Mouse (Mus musculus) lung, postnatal 14 days (tissue): ENCODE measurements around the gene Sypl2.

Experiments
- DNase-seq: peaks from one replicate; pipeline ENCODE4 v3.0.0; 2021

Gene Sypl2

DNA sequence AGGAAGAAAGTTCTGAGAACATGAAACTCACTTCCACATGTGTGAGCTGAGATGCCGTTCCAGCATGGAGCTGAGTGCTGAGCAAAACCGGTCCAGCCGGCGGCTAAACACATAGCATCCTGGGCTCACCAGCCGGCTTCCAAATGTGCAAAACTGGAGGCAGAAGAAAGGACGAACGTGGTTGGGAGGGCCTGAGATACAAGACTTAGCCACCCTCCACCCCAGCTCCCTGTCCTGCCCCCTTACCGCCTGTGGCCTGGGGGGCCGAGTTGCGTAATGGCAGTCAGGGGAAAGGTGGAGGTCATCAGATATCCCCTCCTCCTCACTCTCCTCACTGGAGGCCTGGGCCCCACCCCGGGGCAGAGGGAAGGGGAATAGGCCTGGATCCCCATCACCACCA is 22.0 kb downstream of the Sypl2 start:
- DNase-seq = no peak

DNA sequence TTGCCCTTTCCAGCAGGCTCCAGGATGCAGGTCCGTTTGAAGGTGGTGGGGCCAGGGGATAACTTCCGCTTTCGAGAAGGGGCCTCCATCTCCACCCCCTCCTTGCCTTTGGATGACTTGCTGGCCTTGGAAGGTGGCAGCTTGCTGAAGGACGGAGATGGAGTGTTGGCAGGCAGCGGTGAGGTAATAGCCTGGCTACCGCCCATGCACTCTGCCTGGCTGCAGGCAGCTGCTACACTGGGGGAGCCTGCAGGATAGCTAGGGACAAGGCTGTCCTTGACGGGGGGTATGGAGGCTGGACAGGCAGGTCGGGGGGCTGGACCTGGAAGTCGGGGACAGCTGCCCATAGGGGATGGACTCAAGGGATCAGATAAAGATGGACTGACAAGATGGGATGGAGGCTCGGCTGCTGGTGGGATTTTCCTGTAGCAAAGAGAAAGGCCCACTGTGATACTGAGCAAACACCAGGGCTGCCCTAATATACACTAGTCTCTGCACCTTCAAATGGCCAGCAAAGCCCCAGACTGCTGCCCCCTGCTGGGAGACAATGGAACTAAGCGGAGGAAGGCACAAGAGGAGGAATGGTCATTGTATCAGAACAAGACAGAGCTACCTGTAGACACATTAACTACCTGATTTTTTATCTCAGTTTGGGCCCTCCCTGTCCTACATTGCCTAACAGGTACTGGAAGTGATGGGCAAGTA is 22.7 kb downstream of the Sypl2 start:
- DNase-seq = peak; percentile 90

GRCm38 (mm10) chr3:108203212-108203611 is 23.2 kb downstream of the Sypl2 start:
- DNase-seq = no peak

GRCm38 (mm10) chr3:108202506-108202905 is 23.9 kb downstream of the Sypl2 start:
- no peak for DNase-seq

GRCm38 (mm10) chr3:108200329-108201323 is 25.8 kb downstream of the Sypl2 start, which contains the start of gene Cyb561d1:
TSS of gene Cyb561d1 (minus strand) at chr3:108201212.
- peak; percentile 96 for DNase-seq

DNA sequence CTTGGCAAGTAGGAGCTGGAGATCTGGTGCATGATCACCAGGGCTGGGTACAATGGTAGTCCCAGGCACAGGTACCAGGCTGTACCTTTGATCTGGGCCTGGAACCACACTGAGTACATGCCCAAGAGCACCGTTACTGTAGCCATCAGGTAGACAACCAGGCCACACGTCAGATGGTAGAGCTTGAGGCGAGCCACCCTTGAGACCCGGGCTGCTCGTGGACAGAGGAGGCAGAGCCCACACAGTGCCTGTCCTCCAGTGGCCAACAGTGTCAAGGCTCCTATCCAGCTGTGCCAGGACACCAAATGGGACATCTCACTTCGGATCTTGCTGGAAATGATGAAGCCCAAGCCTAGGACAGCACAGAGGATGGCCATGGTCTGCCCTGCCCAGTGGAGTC is 27.2 kb downstream of the Sypl2 start:
- no peak for DNase-seq

- DNase-seq = peak; percentile 55
Measured at GRCm38 (mm10) chr3:108197066-108197497, 29.4 kb downstream of the Sypl2 start.

GRCm38 (mm10) chr3:108195941-108196590 is 30.4 kb downstream of the Sypl2 start:
- DNase-seq = no peak

DNA sequence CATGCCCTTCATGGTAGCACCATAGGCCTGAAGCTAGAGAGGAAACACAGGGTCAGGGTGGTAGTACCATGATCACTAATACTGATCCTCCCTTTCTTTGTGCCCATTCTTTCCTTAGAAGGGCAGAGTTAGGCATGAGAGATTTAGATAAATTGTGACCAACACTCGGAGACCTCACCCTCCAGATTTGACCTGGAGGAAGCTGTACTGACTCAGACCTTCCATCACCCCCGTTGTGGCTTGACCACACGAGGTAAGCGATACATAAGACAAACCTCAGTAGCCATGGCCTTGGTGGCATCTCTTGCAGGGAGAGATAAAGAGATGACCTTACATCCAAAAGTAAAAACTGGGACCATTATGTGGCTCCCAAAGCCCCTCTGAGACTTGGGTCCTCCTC is 31.2 kb downstream of the Sypl2 start:
- no peak for DNase-seq

GRCm38 (mm10) chr3:108193686-108194085 is 32.8 kb downstream of the Sypl2 start:
- DNase-seq = no peak

DNA sequence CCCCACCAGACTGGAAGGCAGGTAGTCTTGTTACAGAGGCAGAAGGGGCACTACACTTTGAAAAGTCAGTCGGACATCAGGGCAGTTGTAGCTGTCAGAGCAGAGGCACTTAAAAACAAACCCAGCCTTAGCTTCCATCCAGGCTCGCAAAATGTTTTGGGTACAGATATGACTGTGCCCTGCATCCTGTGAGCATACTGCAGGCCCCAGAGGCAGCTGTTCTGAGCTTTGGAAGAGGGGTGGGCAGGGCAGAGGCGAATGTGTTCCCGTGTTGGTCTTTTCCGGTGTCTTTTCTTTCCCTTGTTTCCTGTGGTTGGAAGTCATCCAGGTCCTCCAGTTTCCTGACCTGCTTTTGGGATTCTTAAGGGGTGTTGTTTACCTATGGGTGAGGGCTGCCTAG is 36.6 kb downstream of the Sypl2 start:
- no peak for DNase-seq

- DNase-seq = no peak
Measured at GRCm38 (mm10) chr3:108188716-108189490, 37.5 kb downstream of the Sypl2 start.

DNA sequence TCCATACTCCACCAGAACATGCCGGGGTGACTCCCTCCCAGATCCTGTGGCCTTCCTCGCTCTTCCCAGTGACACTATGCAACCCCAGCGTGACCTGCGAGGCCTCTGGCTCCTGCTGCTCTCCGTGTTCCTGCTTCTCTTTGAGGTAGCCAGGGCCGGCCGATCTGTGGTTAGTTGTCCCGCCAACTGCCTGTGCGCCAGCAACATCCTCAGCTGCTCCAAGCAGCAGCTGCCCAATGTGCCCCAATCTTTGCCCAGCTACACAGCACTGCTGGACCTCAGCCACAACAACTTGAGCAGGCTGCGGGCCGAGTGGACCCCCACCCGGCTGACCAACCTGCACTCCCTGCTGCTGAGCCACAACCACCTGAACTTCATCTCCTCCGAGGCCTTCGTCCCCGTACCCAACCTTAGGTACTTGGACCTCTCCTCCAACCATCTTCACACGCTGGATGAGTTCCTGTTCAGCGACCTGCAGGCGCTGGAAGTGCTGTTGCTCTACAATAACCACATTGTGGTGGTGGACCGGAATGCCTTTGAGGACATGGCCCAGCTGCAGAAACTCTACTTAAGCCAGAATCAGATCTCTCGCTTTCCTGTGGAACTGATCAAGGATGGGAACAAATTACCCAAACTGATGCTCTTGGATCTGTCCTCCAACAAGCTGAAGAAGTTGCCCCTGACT is 39.2 kb downstream of the Sypl2 start:
- DNase-seq = no peak

DNA sequence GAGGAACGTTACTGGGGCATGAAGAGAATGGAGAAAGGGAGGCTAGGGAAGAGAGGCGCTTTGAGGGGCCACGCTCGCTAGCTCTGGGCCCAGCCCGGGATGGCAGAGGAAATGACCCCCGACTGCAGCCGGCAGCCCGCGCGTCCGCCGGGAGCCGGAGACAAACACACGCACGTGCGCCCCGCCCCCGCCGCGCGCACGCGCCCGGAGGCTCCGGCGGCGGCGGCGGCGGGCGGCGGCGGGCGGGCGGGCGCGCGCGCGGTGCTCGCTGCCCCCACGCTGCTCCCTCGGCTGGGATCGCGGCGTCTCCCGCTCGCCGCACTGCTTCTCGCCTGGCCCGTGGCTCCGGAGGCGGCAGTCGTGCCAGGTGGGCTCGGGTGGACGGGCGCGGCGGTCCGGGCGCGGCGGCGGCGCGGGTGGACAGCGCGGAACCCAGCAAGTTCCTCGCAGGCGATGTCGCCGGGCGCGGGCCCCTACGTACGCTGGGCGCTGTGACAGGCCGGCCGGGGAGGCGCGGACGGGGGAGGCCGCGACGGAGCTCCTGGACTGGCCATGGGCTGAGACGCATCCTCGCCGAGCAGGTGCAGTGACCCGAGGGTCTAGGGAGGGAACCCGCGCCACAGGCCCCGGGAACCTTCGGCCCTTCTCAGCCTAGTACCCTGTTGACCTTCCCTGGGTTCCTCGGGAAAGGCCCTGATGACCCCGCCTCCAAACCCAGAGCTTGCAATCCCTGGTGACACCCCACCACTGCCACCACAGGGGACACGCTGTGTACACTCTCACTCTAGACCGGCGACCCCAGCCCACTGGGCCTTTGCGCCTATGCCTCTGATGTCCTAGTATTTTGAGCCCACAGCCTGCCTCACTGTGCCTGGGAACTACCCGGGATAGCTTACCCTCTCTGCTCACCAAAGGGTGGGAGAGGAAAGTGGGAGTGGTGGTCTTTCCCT is 40.1 kb downstream of the Sypl2 start, which contains the start of gene Amigo1:
Gene Amigo1 (plus strand): TSS at position 238 of the 950 bp plus-strand sequence.
- DNase-seq = peak; percentile 53

GRCm38 (mm10) chr3:108185460-108186097 is 40.9 kb downstream of the Sypl2 start:
- no peak for DNase-seq

- no peak for DNase-seq
Measured at GRCm38 (mm10) chr3:108184742-108185141, 41.7 kb downstream of the Sypl2 start.

DNA sequence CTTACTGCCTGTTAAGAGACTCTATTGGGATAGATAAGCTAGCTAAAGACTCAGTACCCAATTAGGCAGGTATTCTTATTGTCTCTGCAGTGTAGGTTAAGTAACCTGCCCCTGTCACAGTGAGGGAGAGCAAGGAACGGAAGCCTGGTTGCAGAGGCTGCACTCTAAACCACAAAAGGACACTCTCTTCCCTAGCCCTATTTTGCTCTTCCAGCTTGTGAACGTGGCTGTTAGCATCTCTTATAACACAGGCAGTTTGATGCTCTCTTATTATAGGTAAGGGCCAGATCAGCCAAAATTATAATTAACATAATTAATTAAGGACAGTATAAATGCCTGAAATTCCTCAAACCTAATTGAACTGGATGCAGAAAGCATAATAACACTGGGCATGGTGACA is 45.9 kb downstream of the Sypl2 start:
- DNase-seq = no peak

- no peak for DNase-seq
Measured at GRCm38 (mm10) chr3:108178756-108179715, 47.4 kb downstream of the Sypl2 start.
